Mouse (Mus musculus) forebrain, embryonic 11.5 days (tissue): ENCODE measurements around the gene Ddx60. TPM values are rescaled to one million over a fixed set of nuclear protein-coding genes. Genes with fewer than 3 reads are reported as not detected.

Experiments
- ATAC-seq: fragments of 200-750 bp; cut with Nextera tagmentation; replicated peaks from 2 replicates; pipeline ENCODE4 v1.8.0; 2017; ENCODE audit warnings: moderate TSS enrichment; ENCODE audit not compliant: low FRiP score
- DNase-seq: peaks from one replicate; pipeline ENCODE4 v3.0.0-alpha.2; 2017; ENCODE audit warnings: low spot score
- H3K27ac ChIP-seq: fragments of 300-500 bp; sonication (generic); 2 replicates; pipeline ENCODE4 v1.5.1; 2014; ENCODE audit warnings: low read depth, low read length
- H3K27me3 ChIP-seq: fragments of 300-500 bp; sonication (generic); 2 replicates; pipeline ENCODE4 v1.6.1; 2014; ENCODE audit warnings: mild to moderate bottlenecking, low read length, mixed read lengths; ENCODE audit not compliant: control insufficient read depth, insufficient read depth
- H3K36me3 ChIP-seq: fragments of 300-500 bp; sonication (generic); 2 replicates; pipeline ENCODE4 v1.6.1; 2014; ENCODE audit warnings: mild to moderate bottlenecking, low read length, moderate library complexity, mixed read lengths; ENCODE audit not compliant: control insufficient read depth, insufficient read depth
- H3K4me1 ChIP-seq: fragments of 300-500 bp; sonication (generic); replicated peaks from 2 replicates; pipeline ENCODE4 v1.6.1; 2014; ENCODE audit warnings: low read length, mixed read lengths; ENCODE audit not compliant: control insufficient read depth, insufficient read depth
- H3K4me2 ChIP-seq: fragments of 300-500 bp; sonication (generic); 2 replicates; pipeline ENCODE4 v1.6.1; 2014; ENCODE audit warnings: low read depth, mild to moderate bottlenecking, low read length, moderate library complexity, mixed read lengths; ENCODE audit not compliant: severe bottlenecking
- H3K4me3 ChIP-seq: fragments of 300-500 bp; sonication (generic); 2 replicates; pipeline ENCODE4 v1.5.1; 2014; ENCODE audit warnings: low read depth, low read length
- H3K9ac ChIP-seq: fragments of 300-500 bp; sonication (generic); 2 replicates; pipeline ENCODE4 v1.6.1; 2014; ENCODE audit warnings: low read length
- H3K9me3 ChIP-seq: fragments of 300-500 bp; sonication (generic); 2 replicates; pipeline ENCODE4 v1.6.1; 2016; ENCODE audit warnings: low read length, mixed read lengths; ENCODE audit not compliant: control insufficient read depth
- WGBS: fragments of 180-500 bp; shearing (Covaris S2); extraction: QIAGEN DNeasy Blood & Tissue Kit; methylation state at CpG from one replicate; pipeline ENCODE4 v1.1.7; 2014; 5-methylcytosine and 5-hydroxymethylcytosine counted together
- polyA plus RNA-seq: library from polyadenylated mRNA; unstranded; fragments of >200 nt; fragmentation: Nextera tagmentation; extraction: Ambion mirVana; gene quantifications from 2 replicates; pipeline ENCODE4 v1.2.1, GENCODE M21; 2014

The Ddx60 gene
- polyA plus RNA-seq: 0.12 and 0.37 TPM in 2 replicates

GRCm38 (mm10) chr8:61927777-61928494, at the start of gene Ddx60:
TSS of gene Ddx60 (plus strand) at chr8:61928087.
- WGBS: 14% methylated on average over 22 of the region's 22 CpGs
- H3K4me1 ChIP-seq: no peaks in the 10 kb centered on the region
- H3K9me3 ChIP-seq: no peaks in the 10 kb centered on the region
- ATAC-seq: 0 out of 2 replicates have a peak, but pooled peaks have one; percentile 49
- no peaks in the 10 kb centered on the region for H3K36me3 ChIP-seq
- H3K9ac ChIP-seq: peak within 1 kb of the TSS; percentile 37; the same call in 1 of the 2 replicates
- H3K4me3 ChIP-seq: peak within 1 kb of the TSS; percentile 38
- no peaks in the 10 kb centered on the region for H3K27me3 ChIP-seq
- H3K4me2 ChIP-seq: peak within 1 kb of the TSS; percentile 63
- DNase-seq: peak; percentile 56
- H3K27ac ChIP-seq: no peak within 1 kb of the TSS

DNA sequence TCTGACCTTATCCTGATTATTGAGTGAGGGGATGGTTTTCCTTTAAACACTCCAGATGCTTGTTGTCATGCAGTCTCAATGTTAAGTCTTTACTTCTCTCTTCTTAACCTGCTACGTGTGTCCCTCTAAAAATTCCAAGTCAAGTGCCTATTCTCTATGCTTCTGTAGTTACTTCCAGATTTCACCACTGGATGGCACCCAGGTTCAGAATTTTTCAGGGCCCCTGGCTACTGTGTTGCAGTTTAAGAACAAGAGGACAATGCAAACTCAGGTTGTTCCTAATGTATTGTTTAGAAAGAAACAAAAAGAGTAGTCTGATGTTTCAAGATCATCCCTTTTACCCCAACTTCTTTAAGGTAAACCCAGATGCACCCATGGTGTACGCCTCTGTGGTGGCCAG, 33.8 kb upstream of the Ddx60 start:
- ATAC-seq: peak; percentile 64; the same call in 1 of the 2 replicates
- no peak overlapping the region for H3K4me3 ChIP-seq
- H3K27ac ChIP-seq: no peak overlapping the region
- 56% methylated on average over 2 of the region's 2 CpGs for WGBS
- H3K4me2 ChIP-seq: no peak overlapping the region
- no peaks in the 10 kb centered on the region for H3K9me3 ChIP-seq
- no peaks in the 10 kb centered on the region for H3K27me3 ChIP-seq
- no peaks in the 10 kb centered on the region for H3K4me1 ChIP-seq
- H3K9ac ChIP-seq: no peak overlapping the region
- DNase-seq: no peak
- no peaks in the 10 kb centered on the region for H3K36me3 ChIP-seq

- ATAC-seq (no peak), DNase-seq (no peak)
- no peak overlapping the region for H3K27ac ChIP-seq
- WGBS: 90% methylated on average over 1 of the region's 1 CpGs
- no peaks in the 10 kb centered on the region for H3K4me1 ChIP-seq
- H3K9me3 ChIP-seq: no peaks in the 10 kb centered on the region
- no peaks in the 10 kb centered on the region for H3K27me3 ChIP-seq
- H3K36me3 ChIP-seq: no peaks in the 10 kb centered on the region
- H3K4me2 ChIP-seq: no peak overlapping the region
- no peak overlapping the region for H3K9ac ChIP-seq
- H3K4me3 ChIP-seq: no peak overlapping the region
Measured at GRCm38 (mm10) chr8:61896742-61897141, 31.1 kb upstream of the Ddx60 start.

- Histone ChIP-seq H3K4me3 (no peak overlapping the region), H3K27ac (no peak overlapping the region), H3K9me3 (no peaks in the 10 kb centered on the region), H3K36me3 (no peaks in the 10 kb centered on the region), H3K4me2 (no peak overlapping the region), H3K9ac (no peak overlapping the region), H3K4me1 (no peaks in the 10 kb centered on the region), H3K27me3 (no peaks in the 10 kb centered on the region)
- WGBS: 73% methylated on average over 1 of the region's 1 CpGs
- DNase-seq: no peak
- no peak for ATAC-seq
Measured at GRCm38 (mm10) chr8:61897402-61897801, 30.5 kb upstream of the Ddx60 start.

GRCm38 (mm10) chr8:61901028-61901717, 26.7 kb upstream of the Ddx60 start:
- H3K9me3 ChIP-seq: no peaks in the 10 kb centered on the region
- DNase-seq: peak; percentile 52
- H3K4me1 ChIP-seq: no peaks in the 10 kb centered on the region
- H3K27ac ChIP-seq: no peak overlapping the region
- 33% methylated on average over 6 of the region's 6 CpGs for WGBS
- H3K9ac ChIP-seq: no peak overlapping the region
- H3K4me2 ChIP-seq: no peak overlapping the region
- H3K36me3 ChIP-seq: no peaks in the 10 kb centered on the region
- H3K4me3 ChIP-seq: no peak overlapping the region
- no peaks in the 10 kb centered on the region for H3K27me3 ChIP-seq
- ATAC-seq: peak; percentile 51; the same call in 1 of the 2 replicates

DNA sequence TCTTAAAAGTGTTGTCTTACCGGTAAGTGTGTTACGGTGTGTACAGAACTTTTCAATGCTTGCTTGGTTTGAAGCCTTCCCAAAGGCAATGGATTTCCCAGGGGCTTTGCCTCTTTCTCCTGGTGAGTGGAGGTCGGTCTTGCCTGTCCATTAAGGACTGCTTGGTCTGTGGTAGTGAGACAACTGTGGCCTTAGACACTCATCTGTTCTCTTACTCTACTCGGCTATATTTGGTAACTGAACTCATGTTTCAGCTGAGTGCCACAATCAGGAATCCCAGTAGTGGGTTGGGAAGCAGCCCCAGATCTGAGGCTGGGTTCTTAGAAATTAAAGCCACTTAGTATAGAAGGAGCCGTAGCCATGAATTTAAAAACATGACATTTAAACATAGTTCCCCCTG, 25.4 kb upstream of the Ddx60 start, which contains the start of gene Palld:
TSS of gene Palld (minus strand) at position 170 of the 400 bp plus-strand sequence.
- Histone ChIP-seq H3K27ac (no peak within 1 kb of the TSS), H3K36me3 (no peaks in the 10 kb centered on the region), H3K4me1 (no peaks in the 10 kb centered on the region), H3K9me3 (no peaks in the 10 kb centered on the region), H3K4me2 (no peak within 1 kb of the TSS), H3K27me3 (no peaks in the 10 kb centered on the region), H3K9ac (no peak within 1 kb of the TSS), H3K4me3 (no peak within 1 kb of the TSS)
- WGBS: 90% methylated on average over 5 of the region's 5 CpGs
- ATAC-seq: no peak
- no peak for DNase-seq

GRCm38 (mm10) chr8:61908303-61909215, 19.3 kb upstream of the Ddx60 start:
- WGBS: 82% methylated on average over 13 of the region's 13 CpGs
- DNase-seq (no peak), ATAC-seq (no peak)
- no peak overlapping the region for H3K9ac ChIP-seq
- no peaks in the 10 kb centered on the region for H3K36me3 ChIP-seq
- H3K4me2 ChIP-seq: no peak overlapping the region
- no peaks in the 10 kb centered on the region for H3K9me3 ChIP-seq
- H3K27ac ChIP-seq: no peak overlapping the region
- no peaks in the 10 kb centered on the region for H3K27me3 ChIP-seq
- H3K4me3 ChIP-seq: no peak overlapping the region
- H3K4me1 ChIP-seq: no peaks in the 10 kb centered on the region

GRCm38 (mm10) chr8:61909313-61909712, 18.6 kb upstream of the Ddx60 start:
- no peak overlapping the region for H3K4me3 ChIP-seq
- H3K27ac ChIP-seq: no peak overlapping the region
- H3K36me3 ChIP-seq: no peaks in the 10 kb centered on the region
- WGBS: 94% methylated on average over 3 of the region's 3 CpGs
- H3K27me3 ChIP-seq: no peaks in the 10 kb centered on the region
- no peaks in the 10 kb centered on the region for H3K9me3 ChIP-seq
- no peak overlapping the region for H3K4me2 ChIP-seq
- no peak for ATAC-seq
- no peaks in the 10 kb centered on the region for H3K4me1 ChIP-seq
- DNase-seq: no peak
- H3K9ac ChIP-seq: no peak overlapping the region
